Mouse (Mus musculus): Measurements from ENCODE around the gene Nr0b1. TPM values are rescaled to one million over a fixed set of nuclear protein-coding genes. Genes with fewer than 3 reads are reported as not detected.

Nr0b1 gene
- total RNA-seq (2021) = not detected
- long read RNA-seq, experiment 1 = 0 reads
- long read RNA-seq, experiment 2 = 0 reads

DNA sequence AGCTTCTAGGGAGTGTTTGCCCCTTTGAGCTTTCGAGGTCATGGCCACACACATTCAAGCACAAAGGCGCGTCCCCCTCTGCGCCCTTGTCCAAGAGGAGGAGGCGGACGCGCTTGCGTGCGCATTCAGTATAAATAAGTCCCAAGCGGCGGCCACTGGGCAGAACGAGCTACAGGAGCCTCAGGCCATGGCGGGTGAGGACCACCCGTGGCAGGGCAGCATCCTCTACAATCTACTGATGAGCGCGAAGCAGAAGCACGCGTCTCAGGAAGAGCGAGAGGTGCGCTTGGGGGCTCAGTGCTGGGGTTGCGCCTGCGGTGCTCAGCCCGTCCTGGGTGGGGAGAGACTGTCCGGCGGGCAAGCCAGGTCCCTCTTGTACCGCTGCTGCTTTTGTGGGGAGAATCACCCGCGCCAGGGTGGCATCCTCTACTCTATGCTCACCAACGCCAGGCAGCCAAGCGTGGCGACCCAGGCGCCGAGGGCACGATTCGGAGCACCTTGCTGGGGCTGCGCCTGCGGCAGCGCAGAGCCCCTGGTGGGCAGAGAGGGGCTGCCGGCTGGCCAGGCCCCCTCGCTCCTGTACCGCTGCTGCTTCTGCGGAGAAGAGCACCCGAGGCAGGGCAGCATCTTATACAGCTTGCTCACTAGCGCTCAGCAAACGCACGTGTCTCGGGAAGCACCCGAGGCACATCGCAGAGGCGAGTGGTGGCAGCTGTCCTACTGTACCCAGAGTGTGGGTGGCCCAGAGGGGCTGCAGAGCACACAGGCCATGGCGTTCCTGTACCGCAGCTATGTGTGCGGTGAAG, at the start of gene Nr0b1:
Nr0b1 (plus strand) TSS at position 151 of the 806 bp plus-strand sequence.
- peak within 1 kb of the TSS; percentile 34 for H3K4me3 ChIP-seq
- intact Hi-C loops (cut with DNase I) = no loop called here
- DNase-seq (ENCODE audit: extremely low spot score in 1 of 2, low spot score in 2 of 2) = no peak
- no peak for TF ChIP-seq CTCF (IDR thresholded peaks at IDR 0.05)
- no peak within 1 kb of the TSS for H3K27ac ChIP-seq

GRCm38 (mm10) chrX:86187250-86187649, 4.3 kb upstream of the Nr0b1 start:
- H3K27ac ChIP-seq = no peak overlapping the region

DNA sequence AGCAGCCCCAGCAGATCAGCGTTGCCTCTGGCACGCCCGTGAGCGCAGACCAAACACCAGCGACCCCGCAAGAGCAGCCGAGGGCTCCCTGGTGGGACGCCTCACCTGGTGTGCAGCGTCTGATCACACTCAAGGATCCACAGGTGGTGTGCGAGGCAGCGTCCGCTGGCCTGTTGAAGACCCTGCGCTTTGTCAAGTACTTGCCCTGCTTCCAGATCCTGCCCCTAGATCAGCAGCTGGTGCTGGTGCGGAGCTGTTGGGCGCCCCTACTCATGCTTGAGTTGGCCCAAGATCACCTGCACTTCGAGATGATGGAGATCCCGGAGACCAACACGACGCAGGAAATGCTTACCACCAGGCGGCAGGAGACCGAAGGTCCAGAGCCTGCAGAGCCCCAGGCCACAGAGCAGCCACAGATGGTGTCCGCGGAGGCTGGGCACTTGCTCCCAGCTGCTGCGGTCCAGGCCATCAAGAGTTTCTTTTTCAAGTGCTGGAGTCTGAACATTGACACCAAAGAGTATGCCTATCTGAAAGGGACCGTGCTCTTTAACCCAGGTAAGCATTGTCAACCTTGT, 943 bp downstream of the Nr0b1 start:
- TF ChIP-seq CTCF (IDR thresholded peaks at IDR 0.05) = no peak
- DNase-seq (ENCODE audit: extremely low spot score in 1 of 2, low spot score in 2 of 2) = no peak
- Histone ChIP-seq H3K4me3 (peak overlapping the region; percentile 34), H3K27ac (no peak overlapping the region)
- intact Hi-C loops (cut with DNase I) = no loop called here

More at GRCm38 (mm10) chrX:86187250-86187649, 4.3 kb upstream of the Nr0b1 start:
- DNase-seq (ENCODE audit: extremely low spot score in 1 of 2, low spot score in 2 of 2) = no peak
- TF ChIP-seq CTCF (IDR thresholded peaks at IDR 0.05) = no peak
- intact Hi-C loops (cut with DNase I) = no loop called here
- H3K4me3 ChIP-seq = no peak overlapping the region

- TF ChIP-seq CTCF (IDR thresholded peaks at IDR 0.05) = no peak
- Histone ChIP-seq H3K4me3 (no peak overlapping the region), H3K27ac (no peak overlapping the region)
- DNase-seq (ENCODE audit: extremely low spot score in 1 of 2, low spot score in 2 of 2) = no peak
- intact Hi-C loops (cut with DNase I) = no loop called here
Measured at GRCm38 (mm10) chrX:86193386-86193785, 1.8 kb downstream of the Nr0b1 start.

- peak; percentile 24 for TF ChIP-seq CTCF (IDR thresholded peaks at IDR 0.05)
- DNase-seq (ENCODE audit: extremely low spot score in 1 of 2, low spot score in 2 of 2) = no peak
- Histone ChIP-seq H3K27ac (no peak overlapping the region), H3K4me3 (no peak overlapping the region)
- intact Hi-C loops (cut with DNase I) = no loop called here
Measured at GRCm38 (mm10) chrX:86237246-86237645, 45.7 kb downstream of the Nr0b1 start.

Other genes with a start within 250 kb of the Nr0b1 start
- gene Samt3, start 147.6 kb upstream of the Nr0b1 start, total RNA-seq (2021) = not detected
- not detected for gene Mageb4, start 113.3 kb downstream of the Nr0b1 start, total RNA-seq (2021)